Mouse (Mus musculus) limb, embryonic 14.5 days (tissue): ENCODE measurements around the gene Gabra3. TPM values are rescaled to one million over a fixed set of nuclear protein-coding genes. Genes with fewer than 3 reads are reported as not detected.
A peak's percentile ranks its signal among the peaks of the same experiment; 100 is the strongest.

Source experiments
- ATAC-seq: fragments of 200-750 bp; cut with Nextera tagmentation; 2 replicates; pipeline ENCODE4 v1.8.0; 2017; ENCODE audit warnings: low read depth, moderate number of reproducible peaks, moderate TSS enrichment; ENCODE audit not compliant: low FRiP score
- DNase-seq: peaks from one replicate; pipeline ENCODE4 v3.0.0-alpha.2; 2015; ENCODE audit warnings: low spot score
- H3K27ac ChIP-seq: fragments of 300-500 bp; sonication (generic); replicated peaks from 2 replicates; pipeline ENCODE4 v1.5.1; 2014; ENCODE audit warnings: low read depth, mild to moderate bottlenecking, low read length, moderate library complexity, mixed read lengths
- H3K27me3 ChIP-seq: fragments of 300-500 bp; sonication (generic); 2 replicates; pipeline ENCODE4 v1.6.1; 2014; ENCODE audit warnings: low read length, mixed read lengths; ENCODE audit not compliant: control insufficient read depth, insufficient read depth
- H3K36me3 ChIP-seq: fragments of 300-500 bp; sonication (generic); 2 replicates; pipeline ENCODE4 v1.6.1; 2014; ENCODE audit warnings: mild to moderate bottlenecking, low read length, moderate library complexity, mixed read lengths; ENCODE audit not compliant: control insufficient read depth, insufficient read depth
- H3K4me1 ChIP-seq: fragments of 300-500 bp; sonication (generic); 2 replicates; pipeline ENCODE4 v1.6.1; 2014; ENCODE audit warnings: antibody characterized with exemption, low read length, mixed read lengths; ENCODE audit not compliant: control insufficient read depth, insufficient read depth
- H3K4me2 ChIP-seq: fragments of 300-500 bp; sonication (generic); replicated peaks from 2 replicates; pipeline ENCODE4 v1.6.1; 2014; ENCODE audit warnings: low read depth, mild to moderate bottlenecking, low read length, moderate library complexity; ENCODE audit not compliant: severe bottlenecking
- H3K4me3 ChIP-seq: fragments of 300-500 bp; sonication (generic); replicated peaks from 2 replicates; pipeline ENCODE4 v1.5.1; 2014; ENCODE audit warnings: low read length
- H3K9ac ChIP-seq: fragments of 300-500 bp; sonication (generic); 2 replicates; pipeline ENCODE4 v1.6.1; 2014; ENCODE audit warnings: mild to moderate bottlenecking, low read depth, low read length, moderate library complexity; ENCODE audit not compliant: severe bottlenecking
- H3K9me3 ChIP-seq: fragments of 300-500 bp; sonication (generic); 2 replicates; pipeline ENCODE4 v1.6.1; 2016; ENCODE audit warnings: low read length; ENCODE audit not compliant: control insufficient read depth
- POLR2A ChIP-seq: fragments of 200-500 bp; IDR thresholded peaks from 2 replicates; pipeline ENCODE4 v1.8.0; 2012; ENCODE audit warnings: inconsistent platforms, mild to moderate bottlenecking, moderate library complexity, borderline replicate concordance; ENCODE audit not compliant: insufficient read depth, insufficient read length; ENCODE audit errors: extremely low read depth
- WGBS: fragments of 180-500 bp; shearing (Covaris S2); extraction: QIAGEN DNeasy Blood & Tissue Kit; methylation state at CpG from one replicate; pipeline ENCODE4 v1.1.7; 2014; 5-methylcytosine and 5-hydroxymethylcytosine counted together
- microRNA counts: library from miRNA; unstranded; fragments of <30 nt; microRNA quantifications from one replicate; lab custom pipeline; 2016
- microRNA-seq: library from miRNA; unstranded; fragments of <30 nt; microRNA quantifications from one replicate; pipeline ENCODE4, GENCODE M21; 2016
- polyA plus RNA-seq, 2 experiments: library from polyadenylated mRNA; depleted of rRNA in 1 of 2; stranded (reverse) in 1 of 2; unstranded in 1 of 2; fragments of >200 nt; fragmentation: Nextera tagmentation in 1 of 2; extraction: Ambion mirVana in 1 of 2; gene quantifications; 2 replicates each; pipeline versions ENCODE4 v1.2.1 to v1.2.3; 2012 to 2014

The Gabra3 gene
- polyA plus RNA-seq, 2 experiments, result 1.0 to 2.8 TPM

DNA sequence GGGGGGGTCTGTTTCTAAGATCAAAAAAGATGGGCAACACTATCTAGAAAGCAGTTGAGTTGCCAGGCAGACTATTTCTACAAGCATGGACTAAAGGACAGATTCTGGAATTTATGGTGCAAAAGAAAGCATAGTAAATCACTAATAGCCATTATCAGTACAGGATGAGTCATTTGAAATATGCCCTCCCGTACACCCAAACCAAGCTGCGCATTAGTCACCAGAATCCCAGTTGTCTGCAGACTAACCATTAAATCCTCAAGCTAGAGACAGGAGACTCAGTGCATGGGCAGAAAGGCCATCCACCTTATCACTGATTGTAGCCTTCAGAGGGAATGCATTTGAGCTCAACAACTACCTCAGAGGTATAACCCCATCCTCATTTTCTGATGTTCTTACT lies 166.8 kb downstream of the Gabra3 start:
- Histone ChIP-seq H3K9me3 (no peaks in the 10 kb centered on the region), H3K4me1 (no peaks in the 10 kb centered on the region), H3K27ac (no peak overlapping the region), H3K9ac (no peak overlapping the region), H3K27me3 (no peaks in the 10 kb centered on the region), H3K4me2 (no peak overlapping the region), H3K4me3 (no peak overlapping the region), H3K36me3 (no peaks in the 10 kb centered on the region)
- no peak for DNase-seq
- TF ChIP-seq POLR2A, result no peak
- ATAC-seq, result no peak
- WGBS, result 97% methylated on average over 2 of the region's 2 CpGs

DNA sequence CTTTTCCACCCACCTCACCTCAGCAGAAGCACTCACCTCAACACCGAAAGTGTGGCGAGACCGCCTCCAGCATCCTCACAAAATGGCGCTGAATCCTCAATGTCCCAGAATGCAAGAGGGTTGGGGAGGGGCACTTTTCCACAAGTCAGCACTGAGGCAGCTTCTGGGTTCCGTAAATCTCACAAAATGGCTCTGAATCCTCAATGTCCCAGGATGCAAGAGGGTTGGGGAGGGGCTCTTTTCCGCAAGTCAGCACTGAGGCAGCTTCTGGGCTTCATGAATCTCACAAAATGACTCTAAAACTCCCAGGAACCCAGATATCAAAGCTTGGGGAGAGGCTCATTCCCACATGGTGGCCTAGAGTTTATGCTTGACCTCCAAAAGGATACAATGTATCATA lies 269.9 kb downstream of the Gabra3 start, which contains the start of gene Magea10:
Gene Magea10, minus strand, starts transcription at position 101 of the 400 bp plus-strand sequence.
- Histone ChIP-seq H3K27ac (no peak within 1 kb of the TSS), H3K4me1 (no peaks in the 10 kb centered on the region), H3K9ac (no peak within 1 kb of the TSS), H3K4me3 (no peak within 1 kb of the TSS), H3K36me3 (no peaks in the 10 kb centered on the region), H3K4me2 (no peak within 1 kb of the TSS), H3K9me3 (no peaks in the 10 kb centered on the region), H3K27me3 (no peaks in the 10 kb centered on the region)
- WGBS, result 90% methylated on average over 6 of the region's 6 CpGs
- no peak for TF ChIP-seq POLR2A
- DNase-seq (no peak), ATAC-seq (no peak)

MicroRNAs within 50 kb of the gene (microRNA counts, 519-probe panel; counts per million panel counts)
- microRNA mmu-miR-105 (lab: Ali Mortazavi, UCI), result 2,334 counts per million, percentile 38 among the panel's probes with 10 or more counts
- not detected for microRNA mmu-miR-767 (lab: Ali Mortazavi, UCI)

Small RNA genes within 50 kb of the gene (microRNA-seq; reads per million reads assigned to microRNA genes)
- gene Mir105 (not detected), gene Mir767 (not detected)

Other genes starting within 250 kb of the Gabra3 start
- 0.18 and 0.20 TPM in 2 replicates for gene Gabrq, start 168.3 kb upstream of the Gabra3 start, polyA plus RNA-seq (2012; rRNA removed)
- gene Gabrq, start 168.3 kb upstream of the Gabra3 start, polyA plus RNA-seq (2014; fragmentation: Nextera tagmentation; extraction: Ambion mirVana), result 0.19 and 0.28 TPM in 2 replicates